Mouse (Mus musculus) limb, embryonic 12.5 days (tissue): ENCODE data around the gene Ccdc88c. TPM values are rescaled to one million over a fixed set of nuclear protein-coding genes. Genes with fewer than 3 reads are reported as not detected.

ENCODE experiments used
- ATAC-seq: fragments of 200-750 bp; cut with Nextera tagmentation; 2 replicates; pipeline ENCODE4 v1.8.0; 2017; ENCODE audit warnings: low read depth, moderate TSS enrichment; ENCODE audit not compliant: insufficient number of reproducible peaks, insufficient read depth, low FRiP score, low TSS enrichment
- H3K27ac ChIP-seq: fragments of 300-500 bp; sonication (generic); 2 replicates; pipeline ENCODE4 v1.5.1; 2016; ENCODE audit warnings: mild to moderate bottlenecking, moderate library complexity
- H3K27me3 ChIP-seq: fragments of 300-500 bp; sonication (generic); 2 replicates; pipeline ENCODE4 v1.6.1; 2016; ENCODE audit warnings: mild to moderate bottlenecking, moderate library complexity
- H3K36me3 ChIP-seq: fragments of 300-500 bp; sonication (generic); 2 replicates; pipeline ENCODE4 v1.6.1; 2016; ENCODE audit warnings: mild to moderate bottlenecking, moderate library complexity
- H3K4me1 ChIP-seq: fragments of 300-500 bp; sonication (generic); replicated peaks from 2 replicates; pipeline ENCODE4 v1.6.1; 2016
- H3K4me2 ChIP-seq: fragments of 300-500 bp; sonication (generic); 2 replicates; pipeline ENCODE4 v1.6.1; 2016; ENCODE audit warnings: mild to moderate bottlenecking, moderate library complexity
- H3K4me3 ChIP-seq: fragments of 300-500 bp; sonication (generic); replicated peaks from 2 replicates; pipeline ENCODE4 v1.5.1; 2016; ENCODE audit warnings: mild to moderate bottlenecking
- H3K9ac ChIP-seq: fragments of 300-500 bp; sonication (generic); replicated peaks from 2 replicates; pipeline ENCODE4 v1.6.1; 2016; ENCODE audit warnings: mild to moderate bottlenecking, moderate library complexity
- H3K9me3 ChIP-seq: fragments of 300-500 bp; sonication (generic); 2 replicates; pipeline ENCODE4 v1.6.1; 2016; ENCODE audit warnings: mild to moderate bottlenecking, moderate library complexity
- WGBS: fragments of 180-500 bp; shearing (Covaris S2); methylation state at CpG from one replicate; pipeline ENCODE4 v1.1.7; 2016; 5-methylcytosine and 5-hydroxymethylcytosine counted together
- polyA plus RNA-seq: library from polyadenylated mRNA; unstranded; fragments of >200 nt; fragmentation: Nextera tagmentation; extraction: Ambion mirVana; gene quantifications from 2 replicates; pipeline ENCODE4 v1.2.1, GENCODE M21; 2016

The Ccdc88c gene
- polyA plus RNA-seq, 1 experiment from 2014 or later, result 4.2 TPM

DNA sequence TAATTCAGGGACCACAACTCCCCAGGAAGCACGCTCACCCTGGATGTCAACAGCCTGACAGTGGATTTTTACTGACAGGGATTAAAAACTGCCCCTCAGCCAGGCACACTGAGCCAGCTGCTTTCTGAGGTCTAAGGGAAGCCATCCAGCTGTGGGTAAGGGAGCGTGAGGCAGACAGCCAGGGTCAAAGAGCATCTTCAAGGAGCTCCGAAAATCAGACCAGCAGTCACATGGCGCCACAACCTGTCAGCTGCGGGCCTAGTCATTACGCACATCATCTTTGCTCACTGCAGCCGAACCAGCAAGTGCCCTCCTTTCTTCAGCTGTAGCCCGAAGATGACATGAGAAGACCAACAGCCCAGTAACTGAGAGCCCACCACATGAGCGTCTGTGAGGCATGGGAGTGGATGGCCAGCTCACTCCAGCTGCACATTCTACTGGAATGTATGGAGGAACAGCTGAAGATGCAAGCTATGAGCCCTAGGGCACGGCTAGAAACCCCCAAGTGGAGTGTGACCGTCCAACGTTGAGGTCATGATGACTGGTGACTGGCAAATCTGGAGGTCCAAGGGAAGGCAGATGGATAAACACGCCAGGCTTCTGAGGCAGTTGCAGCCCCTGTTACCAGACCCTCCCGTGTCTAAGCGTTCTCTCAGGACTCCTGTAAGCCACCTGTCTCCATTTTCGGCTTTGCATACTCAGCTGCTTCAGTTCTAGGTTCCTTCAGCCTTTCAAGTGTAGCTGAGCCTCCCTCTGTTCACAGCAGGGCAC is 33.1 kb downstream of the Ccdc88c start:
- H3K4me3 ChIP-seq, result no peak overlapping the region
- H3K9ac ChIP-seq, result no peak overlapping the region
- H3K27me3 ChIP-seq, result peaks cover 50% of the 10 kb centered on the region
- no peaks in the 10 kb centered on the region for H3K36me3 ChIP-seq
- no peak overlapping the region for H3K27ac ChIP-seq
- WGBS, result 41% methylated on average over 16 of the region's 16 CpGs
- H3K4me1 ChIP-seq, result peaks cover 66% of the 10 kb centered on the region
- no peak for ATAC-seq
- H3K9me3 ChIP-seq, result no peaks in the 10 kb centered on the region
- no peak overlapping the region for H3K4me2 ChIP-seq

DNA sequence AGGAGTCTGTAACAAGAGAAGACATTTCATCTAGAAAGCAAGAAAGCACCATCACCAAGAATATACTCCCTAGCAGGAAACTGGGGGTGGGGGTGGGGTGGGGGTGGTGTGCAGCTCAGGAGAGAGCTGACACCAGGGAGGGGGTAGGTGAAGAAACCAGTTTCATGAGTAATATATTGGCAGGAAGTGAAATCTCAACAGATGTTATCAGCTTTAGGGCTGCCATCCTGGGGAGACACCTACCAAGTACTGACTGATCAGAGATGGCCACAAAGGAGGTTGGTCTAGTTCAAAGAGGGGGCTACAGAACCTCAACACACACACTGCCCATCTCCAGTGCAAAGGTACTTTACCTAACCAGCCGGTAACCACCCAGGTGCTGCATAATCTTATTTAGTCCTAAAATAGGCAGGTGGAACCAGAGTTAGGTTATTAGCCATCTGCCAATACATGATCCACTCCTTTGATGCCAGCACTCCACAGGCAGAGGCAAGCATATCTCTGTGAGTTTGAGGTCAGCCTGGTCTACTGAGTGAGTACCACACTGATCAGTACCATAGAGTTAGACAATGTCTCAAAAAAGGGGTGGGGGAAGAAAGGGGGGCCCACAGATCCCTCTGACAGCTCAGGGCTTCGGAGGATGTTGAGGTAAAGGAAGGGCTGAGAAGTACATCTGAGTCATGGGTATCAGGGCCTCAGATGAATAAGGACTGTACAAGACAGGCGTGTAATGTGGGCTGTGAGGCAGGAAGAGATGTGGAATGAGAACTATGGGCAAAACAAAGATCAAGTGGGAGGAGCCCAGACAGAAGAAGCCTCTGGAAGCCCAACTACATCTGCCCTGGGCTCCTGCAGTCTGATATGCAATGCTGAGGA is 34.5 kb downstream of the Ccdc88c start:
- no peaks in the 10 kb centered on the region for H3K9me3 ChIP-seq
- ATAC-seq, result no peak
- H3K4me2 ChIP-seq, result no peak overlapping the region
- H3K27ac ChIP-seq, result no peak overlapping the region
- H3K4me1 ChIP-seq, result peaks cover 76% of the 10 kb centered on the region
- H3K36me3 ChIP-seq, result no peaks in the 10 kb centered on the region
- no peak overlapping the region for H3K9ac ChIP-seq
- no peak overlapping the region for H3K4me3 ChIP-seq
- H3K27me3 ChIP-seq, result peaks cover 48% of the 10 kb centered on the region
- 82% methylated on average over 3 of the region's 3 CpGs for WGBS

DNA sequence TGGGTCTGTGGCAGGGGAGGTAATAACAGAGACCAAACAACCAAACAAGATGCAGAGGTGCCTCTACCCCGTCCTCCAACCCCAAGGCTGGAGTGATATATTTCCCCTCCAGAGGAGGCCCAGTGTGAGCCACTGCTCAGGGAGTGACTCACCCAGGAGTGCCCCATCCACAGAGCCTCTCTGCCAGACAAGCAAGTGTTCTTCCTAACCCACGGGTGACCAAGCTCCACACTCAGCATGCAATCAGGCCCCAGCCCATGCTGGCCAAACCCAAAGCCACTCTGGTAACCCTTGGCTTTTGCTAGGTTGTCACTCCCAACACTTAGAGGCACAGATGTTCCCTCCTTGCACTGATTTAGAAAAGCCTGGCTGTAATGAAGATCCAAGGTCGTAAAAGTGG is 35.7 kb downstream of the Ccdc88c start:
- 44% methylated on average over 3 of the region's 3 CpGs for WGBS
- ATAC-seq, result no peak
- H3K9ac ChIP-seq, result no peak overlapping the region
- peaks cover 64% of the 10 kb centered on the region for H3K4me1 ChIP-seq
- H3K27ac ChIP-seq, result no peak overlapping the region
- no peaks in the 10 kb centered on the region for H3K9me3 ChIP-seq
- no peak overlapping the region for H3K4me3 ChIP-seq
- H3K36me3 ChIP-seq, result no peaks in the 10 kb centered on the region
- H3K4me2 ChIP-seq, result no peak overlapping the region
- peaks cover 58% of the 10 kb centered on the region for H3K27me3 ChIP-seq

DNA sequence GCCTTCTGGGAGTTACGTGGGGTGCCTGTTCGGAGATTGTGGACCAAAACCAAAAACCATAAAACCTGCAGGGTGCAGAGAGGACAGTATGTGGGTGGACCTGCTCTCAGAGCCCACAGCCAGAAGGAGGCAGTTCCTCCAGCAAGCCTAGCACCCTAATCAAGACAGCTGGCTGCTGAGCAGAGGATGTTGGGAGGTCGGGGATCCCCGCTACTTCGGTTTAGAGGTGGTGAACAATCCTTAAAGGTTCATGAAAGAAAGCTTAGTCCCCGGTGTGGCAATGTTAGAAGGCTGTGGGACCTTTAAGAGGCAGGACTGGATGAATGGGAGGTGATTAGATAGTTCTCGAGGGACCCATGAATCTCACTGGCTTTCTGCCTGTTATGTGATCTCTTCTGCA is 36.4 kb downstream of the Ccdc88c start:
- 60% methylated on average over 7 of the region's 7 CpGs for WGBS
- peaks cover 58% of the 10 kb centered on the region for H3K4me1 ChIP-seq
- H3K4me2 ChIP-seq, result no peak overlapping the region
- H3K4me3 ChIP-seq, result no peak overlapping the region
- ATAC-seq, result no peak
- H3K9me3 ChIP-seq, result no peaks in the 10 kb centered on the region
- peaks cover 60% of the 10 kb centered on the region for H3K27me3 ChIP-seq
- H3K36me3 ChIP-seq, result no peaks in the 10 kb centered on the region
- no peak overlapping the region for H3K27ac ChIP-seq
- no peak overlapping the region for H3K9ac ChIP-seq

DNA sequence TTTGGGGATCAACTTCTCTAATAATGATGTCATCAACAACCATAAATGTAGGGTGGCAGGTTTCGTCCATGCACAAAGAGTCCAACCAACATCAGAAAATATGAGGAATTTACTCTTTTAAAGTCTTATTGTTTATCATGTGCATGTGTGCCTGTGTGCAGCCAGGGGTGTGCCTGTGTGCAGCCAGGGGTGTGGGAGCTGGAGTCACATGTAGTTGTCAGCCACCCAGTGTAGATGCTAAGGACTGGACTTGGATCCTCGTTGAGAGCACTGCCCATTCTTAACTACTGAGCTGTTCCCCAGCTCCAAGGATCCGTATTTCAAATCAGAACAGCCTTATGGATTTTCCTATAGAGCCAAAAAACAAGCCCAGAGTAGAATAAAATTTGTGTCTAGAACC is 37.7 kb downstream of the Ccdc88c start:
- no peak for ATAC-seq
- WGBS, result 64% methylated on average over 3 of the region's 3 CpGs
- H3K4me3 ChIP-seq, result no peak overlapping the region
- H3K36me3 ChIP-seq, result no peaks in the 10 kb centered on the region
- no peaks in the 10 kb centered on the region for H3K9me3 ChIP-seq
- H3K27me3 ChIP-seq, result peaks cover 72% of the 10 kb centered on the region
- no peak overlapping the region for H3K9ac ChIP-seq
- no peak overlapping the region for H3K27ac ChIP-seq
- peaks cover 51% of the 10 kb centered on the region for H3K4me1 ChIP-seq
- H3K4me2 ChIP-seq, result no peak overlapping the region

DNA sequence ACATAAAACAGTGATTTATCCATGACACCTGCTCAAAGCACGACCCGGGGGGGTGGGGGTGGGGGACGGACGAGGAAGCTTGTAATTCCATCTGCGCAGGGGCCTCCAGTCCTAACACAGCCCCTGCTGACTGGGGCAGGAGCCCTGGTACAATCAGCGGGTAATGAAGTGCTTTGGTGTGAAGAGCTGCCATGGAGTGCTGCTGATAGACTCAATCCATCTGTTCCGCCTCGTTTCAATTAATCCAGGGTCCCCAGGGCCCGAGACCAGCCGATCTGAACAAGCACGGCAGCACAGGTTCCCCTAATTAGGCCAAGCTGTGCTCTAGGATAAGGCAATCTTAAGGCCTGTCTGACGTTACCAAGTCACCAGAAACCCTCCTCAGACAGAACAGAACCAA is 38.6 kb downstream of the Ccdc88c start:
- Histone ChIP-seq H3K27ac (peak overlapping the region; percentile 64; the same call in 1 of the 2 replicates), H3K4me3 (no peak overlapping the region), H3K9ac (no peak overlapping the region), H3K27me3 (peaks cover 66% of the 10 kb centered on the region), H3K4me1 (peaks cover 49% of the 10 kb centered on the region), H3K4me2 (peak overlapping the region; percentile 24), H3K9me3 (no peaks in the 10 kb centered on the region), H3K36me3 (no peaks in the 10 kb centered on the region)
- WGBS, result 5% methylated on average over 12 of the region's 12 CpGs
- ATAC-seq, result peak; percentile 87

DNA sequence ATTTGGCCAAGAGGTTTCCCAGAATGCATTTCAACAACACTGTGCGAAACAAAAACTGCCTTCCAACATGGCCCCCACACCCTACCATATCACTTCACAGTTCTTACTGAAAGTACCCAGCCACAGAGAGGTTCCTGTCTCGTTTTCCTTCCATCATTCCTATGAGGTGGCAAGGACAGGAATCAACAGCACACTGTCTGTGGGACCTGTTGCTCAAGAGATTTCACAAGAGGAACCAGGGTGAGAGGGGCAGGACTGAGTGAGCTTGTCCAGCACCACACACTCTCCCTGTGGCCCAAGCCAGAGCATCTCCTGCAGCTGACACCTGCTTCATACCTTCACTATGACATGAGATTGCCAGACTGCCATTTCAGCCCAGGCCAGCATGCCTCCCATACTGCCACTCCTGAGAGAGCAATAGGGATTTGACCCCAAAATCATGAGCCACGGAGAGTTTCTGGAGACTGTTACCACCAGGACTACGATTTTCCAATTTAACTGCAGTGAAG is 39.0 kb downstream of the Ccdc88c start:
- Histone ChIP-seq H3K4me1 (peaks cover 51% of the 10 kb centered on the region), H3K9ac (no peak overlapping the region), H3K4me3 (no peak overlapping the region), H3K4me2 (peak overlapping the region; percentile 24), H3K27me3 (peaks cover 64% of the 10 kb centered on the region), H3K36me3 (no peaks in the 10 kb centered on the region), H3K27ac (peak overlapping the region; percentile 23; the same call in 1 of the 2 replicates), H3K9me3 (no peaks in the 10 kb centered on the region)
- 28% methylated on average over 4 of the region's 4 CpGs for WGBS
- ATAC-seq, result 0 out of 2 replicates have a peak, but pooled peaks have one; percentile 3

DNA sequence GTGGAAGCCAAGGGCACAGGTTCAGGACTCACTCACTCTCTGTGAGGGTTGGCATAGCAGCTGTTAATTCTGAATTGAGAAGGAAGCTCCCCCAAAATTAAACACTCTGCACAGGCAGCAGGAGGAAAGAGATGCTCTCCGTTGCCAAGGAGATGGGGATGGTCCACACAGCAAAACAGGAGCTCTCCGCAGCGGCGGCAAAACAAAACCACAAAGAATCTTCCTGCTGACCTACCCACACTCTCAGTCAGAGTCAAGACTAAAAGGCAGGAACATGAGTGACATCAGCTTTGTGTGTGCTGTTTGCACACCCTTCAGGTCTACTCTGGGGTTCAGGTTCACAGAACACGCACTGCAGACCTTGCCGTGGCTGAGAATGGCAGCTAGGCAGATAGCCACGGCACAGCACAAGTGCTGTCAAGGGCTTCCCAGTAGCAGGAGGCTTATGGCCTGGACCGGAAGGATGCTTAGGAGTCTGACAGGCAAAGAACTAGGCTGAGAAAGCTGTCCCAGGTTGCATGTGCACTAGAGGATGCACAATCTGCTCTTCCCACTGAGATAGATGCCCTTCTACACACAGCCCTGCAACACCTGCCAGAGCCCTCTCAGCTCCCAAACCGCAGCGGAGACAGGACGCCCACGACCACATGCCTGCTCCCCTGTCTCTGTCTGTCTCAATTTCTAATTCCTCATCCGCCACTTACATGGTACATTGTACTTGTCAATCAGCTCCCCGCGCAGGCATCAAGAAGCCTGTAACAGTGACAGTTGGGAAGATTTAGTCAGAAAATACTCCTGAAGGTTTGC is 40.3 kb downstream of the Ccdc88c start:
- H3K27me3 ChIP-seq, result peaks cover 52% of the 10 kb centered on the region
- H3K9ac ChIP-seq, result no peak overlapping the region
- H3K4me1 ChIP-seq, result peaks cover 56% of the 10 kb centered on the region
- no peaks in the 10 kb centered on the region for H3K36me3 ChIP-seq
- ATAC-seq, result no peak
- no peak overlapping the region for H3K4me2 ChIP-seq
- no peaks in the 10 kb centered on the region for H3K9me3 ChIP-seq
- 91% methylated on average over 15 of the region's 15 CpGs for WGBS
- no peak overlapping the region for H3K4me3 ChIP-seq
- no peak overlapping the region for H3K27ac ChIP-seq

DNA sequence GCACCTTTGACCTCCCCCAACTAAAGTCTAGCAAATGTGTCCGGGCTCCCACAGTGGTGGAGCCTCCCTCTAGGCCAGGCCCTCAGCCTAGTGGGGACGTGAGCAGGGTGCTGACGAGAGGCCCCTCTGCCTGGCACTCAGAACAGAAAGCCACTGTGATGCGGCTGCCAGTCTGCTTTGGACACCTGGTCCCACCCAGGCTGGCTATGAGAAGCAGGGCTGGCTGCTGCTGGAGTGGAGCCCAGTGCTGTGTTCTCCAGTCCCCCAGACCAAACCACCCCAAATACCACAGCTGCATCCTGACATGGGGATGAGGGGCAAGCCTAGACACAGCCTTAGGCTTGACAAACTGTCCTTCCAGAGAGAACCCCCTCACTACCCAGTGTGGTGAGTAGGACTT is 42.4 kb downstream of the Ccdc88c start:
- no peak for ATAC-seq
- Histone ChIP-seq H3K4me2 (no peak overlapping the region), H3K27me3 (peaks cover 44% of the 10 kb centered on the region), H3K4me1 (peaks cover 51% of the 10 kb centered on the region), H3K9me3 (no peaks in the 10 kb centered on the region), H3K27ac (0 out of 2 replicates have a peak overlapping the region, but pooled peaks have one; percentile 13), H3K36me3 (no peaks in the 10 kb centered on the region), H3K4me3 (no peak overlapping the region), H3K9ac (no peak overlapping the region)
- 62% methylated on average over 4 of the region's 4 CpGs for WGBS

DNA sequence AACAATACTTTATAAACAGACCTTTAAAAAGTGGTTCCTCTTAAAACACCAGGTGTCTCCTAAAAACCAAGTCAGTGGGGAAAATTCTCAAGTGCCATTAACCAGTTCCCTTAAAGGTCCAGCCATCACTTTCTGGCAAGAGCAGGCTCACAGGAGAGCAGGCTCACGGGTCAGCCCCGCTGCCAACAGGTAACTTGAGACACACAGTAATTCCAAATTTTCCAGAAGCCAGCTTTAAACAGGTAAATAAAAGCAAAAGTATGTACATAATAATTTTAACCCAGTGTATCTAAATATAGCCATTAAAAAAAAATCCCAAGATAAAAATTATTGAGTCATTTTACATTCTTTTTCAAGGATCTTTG is 43.1 kb downstream of the Ccdc88c start:
- no peak for ATAC-seq
- H3K4me1 ChIP-seq, result peaks cover 50% of the 10 kb centered on the region
- H3K4me3 ChIP-seq, result no peak overlapping the region
- no peak overlapping the region for H3K27ac ChIP-seq
- no peaks in the 10 kb centered on the region for H3K9me3 ChIP-seq
- H3K36me3 ChIP-seq, result no peaks in the 10 kb centered on the region
- no peak overlapping the region for H3K4me2 ChIP-seq
- WGBS, result 28% methylated on average over 2 of the region's 2 CpGs
- H3K9ac ChIP-seq, result no peak overlapping the region
- H3K27me3 ChIP-seq, result peaks cover 40% of the 10 kb centered on the region
